Mouse (Mus musculus): Measurements from ENCODE around the gene Spata21. TPM values are rescaled to one million over a fixed set of nuclear protein-coding genes. Genes with fewer than 3 reads are reported as not detected.
A peak's percentile ranks its signal among the peaks of the same experiment; 100 is the strongest.

Gene Spata21
- polyA plus RNA-seq (2012; fragmentation: generic; extraction: Trizol): not detected
- long read RNA-seq, experiment 1: 0 reads
- long read RNA-seq, experiment 2, partial matches to known transcripts: 0 of 7 reads
- long read RNA-seq, experiment 2, other reads (novel, unspliced or antisense): 7 of 7 reads

DNA sequence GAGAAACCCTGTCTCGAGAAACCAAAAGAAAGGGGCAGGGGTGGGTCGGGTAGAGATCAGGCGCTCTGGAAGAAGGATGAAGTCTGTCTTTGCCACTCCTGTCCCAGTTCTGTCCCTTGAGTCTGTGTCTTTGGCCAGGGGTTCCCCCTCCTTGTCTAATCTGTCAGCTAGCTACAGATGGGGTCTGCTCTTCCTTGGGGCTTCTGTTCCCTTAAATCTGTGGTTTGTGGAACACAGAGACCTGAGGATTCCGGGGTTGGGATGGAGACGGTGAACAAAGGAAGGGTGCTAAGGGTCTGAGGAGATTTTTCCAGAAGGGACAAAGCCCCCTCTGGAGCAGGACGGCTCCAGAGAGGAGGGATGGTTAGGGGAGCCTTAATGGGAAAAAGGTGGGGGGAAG, at the start of gene Spata21:
Gene Spata21 (plus strand): TSS at position 301 of the 400 bp plus-strand sequence.
- no peak for TF ChIP-seq USF1 (IDR thresholded peaks at IDR 0.05; ENCODE audit: low read depth)

DNA sequence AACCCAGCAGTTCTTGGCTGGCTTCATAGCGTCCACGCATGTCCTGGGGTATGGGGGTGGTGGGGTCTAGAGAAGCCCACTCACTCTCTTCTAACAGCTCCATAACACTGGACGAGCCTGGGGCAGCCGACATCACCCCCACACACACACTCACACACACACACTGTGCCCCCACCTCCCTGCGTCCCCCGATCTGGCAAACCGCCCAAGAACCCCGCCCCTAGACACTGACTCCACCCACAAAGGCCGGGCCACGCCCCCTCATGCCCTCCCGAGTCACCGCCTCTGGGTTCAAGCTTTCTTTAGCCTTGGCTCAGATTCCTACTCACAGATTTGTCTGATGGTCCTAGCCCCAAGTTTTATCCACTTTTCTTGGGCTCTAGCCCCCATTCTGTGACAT, 47.0 kb upstream of the Spata21 start:
- Histone ChIP-seq H3K27me3 (ENCODE audit: control insufficient read depth, insufficient read depth, insufficient read length) (no peaks in the 10 kb centered on the region), H3K36me3 (ENCODE audit: control insufficient read depth, insufficient read depth) (no peaks in the 10 kb centered on the region), H3ac (ENCODE audit: control insufficient read depth, insufficient read length, low read depth) (no peak overlapping the region), H3K4me3 (ENCODE audit: insufficient read depth, poor library complexity, severe bottlenecking) (no peak overlapping the region), H3K79me3 (ENCODE audit: low read depth) (no peaks in the 10 kb centered on the region), H3K79me2 (ENCODE audit: control insufficient read depth, insufficient read depth) (no peaks in the 10 kb centered on the region)
- TF ChIP-seq MAX (IDR thresholded peaks at IDR 0.05) (no peak), CEBPB (IDR thresholded peaks at IDR 0.05; ENCODE audit: low read depth) (no peak), FOSL1 (IDR thresholded peaks at IDR 0.05; ENCODE audit: insufficient read depth, low read length, poor library complexity, severe bottlenecking) (no peak), MYOD1 (IDR thresholded peaks at IDR 0.05; ENCODE audit: control insufficient read depth, insufficient read length, low read depth) (no peak), CTCF (IDR thresholded peaks at IDR 0.05; ENCODE audit: control insufficient read depth, insufficient read depth, insufficient read length) (no peak), USF1 (IDR thresholded peaks at IDR 0.05; ENCODE audit: low read depth) (no peak), MYOG (IDR thresholded peaks at IDR 0.05; ENCODE audit: control insufficient read depth, extremely low read depth, insufficient read length) (no peak)

More for the DNA sequence above, at the start of gene Spata21:
- no peak within 1 kb of the TSS for H3K4me3 ChIP-seq (ENCODE audit: insufficient read depth, poor library complexity, severe bottlenecking)
- no peaks in the 10 kb centered on the region for H3K79me2 ChIP-seq (ENCODE audit: control insufficient read depth, insufficient read depth)
- peaks cover 10% of the 10 kb centered on the region for H3K27me3 ChIP-seq (ENCODE audit: control insufficient read depth, insufficient read depth, insufficient read length)
- H3K36me3 ChIP-seq (ENCODE audit: control insufficient read depth, insufficient read depth): no peaks in the 10 kb centered on the region
- H3ac ChIP-seq (ENCODE audit: control insufficient read depth, insufficient read length, low read depth): no peak within 1 kb of the TSS
- no peaks in the 10 kb centered on the region for H3K79me3 ChIP-seq (ENCODE audit: low read depth)

DNA sequence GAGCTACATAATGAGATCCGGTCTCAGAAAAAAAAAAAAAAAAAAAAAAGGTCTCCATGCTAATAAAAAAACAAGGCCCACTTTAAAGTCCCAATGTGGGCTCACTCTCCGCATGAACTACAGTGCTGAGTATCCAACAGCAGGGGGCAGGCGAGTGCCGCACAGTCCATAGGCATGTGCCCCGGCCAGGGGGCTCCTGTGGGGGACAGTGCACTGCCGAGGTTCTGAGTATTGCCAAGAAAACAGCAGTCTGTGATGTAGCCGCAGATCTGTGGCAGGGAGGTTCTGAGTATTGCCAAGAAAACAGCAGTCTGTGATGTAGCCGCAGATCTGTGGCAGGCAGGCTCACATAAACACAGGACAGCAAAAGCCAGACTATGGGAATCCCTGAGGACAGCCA, 43.3 kb upstream of the Spata21 start:
- no peaks in the 10 kb centered on the region for H3K27me3 ChIP-seq (ENCODE audit: control insufficient read depth, insufficient read depth, insufficient read length)
- no peak overlapping the region for H3K4me3 ChIP-seq (ENCODE audit: insufficient read depth, poor library complexity, severe bottlenecking)
- TF ChIP-seq CEBPB (IDR thresholded peaks at IDR 0.05; ENCODE audit: low read depth) (no peak), CTCF (IDR thresholded peaks at IDR 0.05; ENCODE audit: control insufficient read depth, insufficient read depth, insufficient read length) (peak; percentile 78)
- no peaks in the 10 kb centered on the region for H3K36me3 ChIP-seq (ENCODE audit: control insufficient read depth, insufficient read depth)
- no peak overlapping the region for H3ac ChIP-seq (ENCODE audit: control insufficient read depth, insufficient read length, low read depth)
- H3K79me2 ChIP-seq (ENCODE audit: control insufficient read depth, insufficient read depth): no peaks in the 10 kb centered on the region
- H3K79me3 ChIP-seq (ENCODE audit: low read depth): no peaks in the 10 kb centered on the region

DNA sequence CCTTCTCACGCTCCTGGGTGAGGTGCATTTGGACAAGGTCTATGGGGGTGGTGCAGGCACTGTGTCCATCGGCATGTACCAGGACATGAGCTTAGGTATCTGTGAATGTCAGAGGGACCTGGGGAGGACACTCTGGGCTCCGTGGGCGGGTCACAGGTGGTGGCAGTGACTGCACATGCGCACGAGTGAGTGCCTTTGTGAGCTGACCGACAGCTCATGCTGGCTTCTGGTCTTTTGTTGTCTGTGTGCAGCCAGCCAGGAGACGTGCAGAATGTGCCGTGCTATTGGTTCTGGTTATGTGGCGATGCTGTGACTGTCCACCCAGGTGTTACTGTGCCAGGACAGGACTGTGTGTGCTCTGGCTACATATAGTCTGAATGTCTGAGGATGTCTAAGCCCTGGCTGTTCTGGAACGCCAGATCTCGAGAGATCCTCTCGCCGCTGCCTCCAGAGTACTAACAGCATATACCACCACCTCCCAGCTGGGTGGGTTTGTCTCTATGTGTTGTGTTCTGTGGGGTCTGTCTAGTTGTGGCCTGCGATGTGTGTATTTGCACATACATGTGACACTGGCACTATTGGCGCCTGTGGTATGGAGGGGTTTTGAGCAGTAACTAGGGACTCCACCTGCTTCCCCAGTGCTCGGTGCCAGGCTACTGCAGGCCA, 39.2 kb upstream of the Spata21 start:
- Histone ChIP-seq H3K4me3 (ENCODE audit: insufficient read depth, poor library complexity, severe bottlenecking) (no peak overlapping the region), H3K79me3 (ENCODE audit: low read depth) (no peaks in the 10 kb centered on the region), H3K36me3 (ENCODE audit: control insufficient read depth, insufficient read depth) (no peaks in the 10 kb centered on the region), H3K27me3 (ENCODE audit: control insufficient read depth, insufficient read depth, insufficient read length) (no peaks in the 10 kb centered on the region), H3ac (ENCODE audit: control insufficient read depth, insufficient read length, low read depth) (no peak overlapping the region), H3K79me2 (ENCODE audit: control insufficient read depth, insufficient read depth) (no peaks in the 10 kb centered on the region)
- TF ChIP-seq CEBPB (IDR thresholded peaks at IDR 0.05; ENCODE audit: low read depth): no peak
- TF ChIP-seq FOSL1 (IDR thresholded peaks at IDR 0.05; ENCODE audit: insufficient read depth, low read length, poor library complexity, severe bottlenecking): no peak
- TF ChIP-seq CTCF (IDR thresholded peaks at IDR 0.05; ENCODE audit: control insufficient read depth, insufficient read depth, insufficient read length): no peak
- TF ChIP-seq MAX (IDR thresholded peaks at IDR 0.05): no peak
- no peak for TF ChIP-seq MYOD1 (IDR thresholded peaks at IDR 0.05; ENCODE audit: control insufficient read depth, insufficient read length, low read depth)
- TF ChIP-seq USF1 (IDR thresholded peaks at IDR 0.05; ENCODE audit: low read depth): no peak
- TF ChIP-seq MYOG (IDR thresholded peaks at IDR 0.05; ENCODE audit: control insufficient read depth, extremely low read depth, insufficient read length): no peak

DNA sequence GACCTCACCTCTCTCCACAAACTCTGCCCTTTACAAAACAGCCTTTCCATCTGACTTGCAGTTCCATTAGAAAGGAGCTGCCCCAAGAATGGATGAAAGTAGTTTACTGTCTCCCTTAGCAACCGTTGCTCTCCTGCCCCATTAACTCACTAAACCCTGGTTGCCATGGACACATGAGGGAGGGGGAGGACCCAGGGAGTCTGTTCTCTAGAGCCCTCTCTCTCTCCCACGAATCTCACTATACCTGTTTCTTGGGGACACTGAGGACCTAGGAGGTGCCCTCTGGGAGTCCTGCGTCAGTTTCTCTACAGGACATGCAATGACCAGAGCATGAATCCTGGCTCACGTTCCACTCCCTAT, 38.7 kb upstream of the Spata21 start:
- Histone ChIP-seq H3K79me3 (ENCODE audit: low read depth) (no peaks in the 10 kb centered on the region), H3K36me3 (ENCODE audit: control insufficient read depth, insufficient read depth) (no peaks in the 10 kb centered on the region), H3ac (ENCODE audit: control insufficient read depth, insufficient read length, low read depth) (no peak overlapping the region), H3K4me3 (ENCODE audit: insufficient read depth, poor library complexity, severe bottlenecking) (no peak overlapping the region), H3K79me2 (ENCODE audit: control insufficient read depth, insufficient read depth) (no peaks in the 10 kb centered on the region), H3K27me3 (ENCODE audit: control insufficient read depth, insufficient read depth, insufficient read length) (no peaks in the 10 kb centered on the region)
- no peak for TF ChIP-seq CTCF (IDR thresholded peaks at IDR 0.05; ENCODE audit: control insufficient read depth, insufficient read depth, insufficient read length)
- TF ChIP-seq MYOD1 (IDR thresholded peaks at IDR 0.05; ENCODE audit: control insufficient read depth, insufficient read length, low read depth): no peak
- no peak for TF ChIP-seq USF1 (IDR thresholded peaks at IDR 0.05; ENCODE audit: low read depth)
- TF ChIP-seq CEBPB (IDR thresholded peaks at IDR 0.05; ENCODE audit: low read depth): no peak

DNA sequence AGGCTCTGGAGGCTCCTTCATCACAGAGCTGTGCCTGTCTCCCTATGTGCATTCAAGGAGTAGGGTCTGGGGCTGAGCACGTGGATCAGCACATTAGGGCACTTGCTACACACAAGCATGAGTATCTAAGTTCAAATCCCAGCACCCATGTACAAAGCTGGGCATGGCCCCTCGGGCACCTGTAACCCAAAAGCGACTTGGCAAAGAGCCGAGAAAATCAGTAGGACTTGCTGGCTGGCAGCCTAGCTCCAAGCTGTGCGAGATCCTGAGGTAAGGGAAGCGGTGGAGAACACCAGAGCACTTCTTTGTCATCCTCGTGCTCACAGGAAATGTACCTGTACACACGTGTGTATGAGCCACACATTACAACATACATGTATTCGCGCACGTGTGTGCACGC, 35.7 kb upstream of the Spata21 start:
- Histone ChIP-seq H3K4me3 (ENCODE audit: insufficient read depth, poor library complexity, severe bottlenecking) (no peak overlapping the region), H3ac (ENCODE audit: control insufficient read depth, insufficient read length, low read depth) (no peak overlapping the region), H3K36me3 (ENCODE audit: control insufficient read depth, insufficient read depth) (no peaks in the 10 kb centered on the region), H3K27me3 (ENCODE audit: control insufficient read depth, insufficient read depth, insufficient read length) (no peaks in the 10 kb centered on the region), H3K79me2 (ENCODE audit: control insufficient read depth, insufficient read depth) (no peaks in the 10 kb centered on the region), H3K79me3 (ENCODE audit: low read depth) (no peaks in the 10 kb centered on the region)
- no peak for TF ChIP-seq MYOG (IDR thresholded peaks at IDR 0.05; ENCODE audit: control insufficient read depth, extremely low read depth, insufficient read length)
- no peak for TF ChIP-seq CEBPB (IDR thresholded peaks at IDR 0.05; ENCODE audit: low read depth)
- TF ChIP-seq CTCF (IDR thresholded peaks at IDR 0.05; ENCODE audit: control insufficient read depth, insufficient read depth, insufficient read length): no peak
- no peak for TF ChIP-seq USF1 (IDR thresholded peaks at IDR 0.05; ENCODE audit: low read depth)
- TF ChIP-seq MAX (IDR thresholded peaks at IDR 0.05): no peak
- TF ChIP-seq FOSL1 (IDR thresholded peaks at IDR 0.05; ENCODE audit: insufficient read depth, low read length, poor library complexity, severe bottlenecking): no peak
- no peak for TF ChIP-seq MYOD1 (IDR thresholded peaks at IDR 0.05; ENCODE audit: control insufficient read depth, insufficient read length, low read depth)

Measured in C2C12 (cell line).